Mouse (Mus musculus) kidney, adult 8-10 months (tissue): ENCODE data around the gene Jkamp.
"Not testable (repeated sequence)": the region's sequence is repeated elsewhere in the genome, so short reads cannot be mapped to it uniquely, and the experiment has no call there.

Experiments
- DNase-seq, 2 experiments: peaks; one replicate each; pipeline ENCODE4 v3.0.0; 2022

Gene Jkamp

DNA sequence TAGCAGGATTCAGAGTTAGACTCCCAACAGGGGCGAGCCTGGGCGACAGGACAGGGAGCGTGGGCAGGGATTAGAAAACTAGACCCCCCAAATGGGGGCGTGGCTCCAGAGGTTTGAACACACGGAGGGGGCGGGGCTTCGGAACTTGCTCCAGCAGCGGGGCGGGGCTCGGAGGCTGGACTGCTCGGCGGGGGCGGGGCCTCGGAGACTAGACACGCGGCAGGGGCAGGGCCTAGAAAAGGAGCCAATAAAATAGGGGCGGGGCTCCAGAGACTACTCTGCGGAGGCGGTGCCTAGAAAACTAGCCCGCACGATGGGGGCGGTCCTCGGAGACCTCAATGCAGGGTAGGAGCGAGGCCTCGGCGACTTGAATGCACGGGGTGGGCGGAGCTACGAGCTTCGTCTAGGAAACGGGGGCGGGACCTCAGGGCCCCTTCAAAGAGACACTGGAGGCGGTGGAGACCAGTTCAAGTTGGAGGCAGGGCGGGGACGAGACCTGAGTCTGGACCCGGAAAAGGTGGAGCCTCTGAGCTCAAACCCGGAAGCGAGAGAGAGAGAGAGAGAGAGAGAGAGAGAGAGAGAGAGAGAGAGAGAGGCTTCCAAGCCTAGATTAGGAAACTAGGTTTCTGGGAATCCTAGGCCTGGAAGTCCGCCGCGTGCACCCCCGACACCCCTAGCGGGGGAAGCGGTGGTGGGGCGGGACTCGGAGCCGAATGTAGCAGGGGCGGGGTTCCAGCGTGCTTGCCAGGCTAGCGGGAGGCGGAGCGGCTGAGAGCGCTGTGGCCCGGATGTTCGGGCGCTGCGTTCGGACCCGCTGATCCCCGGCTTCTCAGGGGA, at the start of gene Jkamp, which contains the start of gene L3hypdh:
TSS of gene Jkamp (plus strand) at position 261 of the 837 bp plus-strand sequence.
TSS of gene L3hypdh (minus strand) at position 111 of the 837 bp plus-strand sequence.
- DNase-seq: peak; percentile 100

DNA sequence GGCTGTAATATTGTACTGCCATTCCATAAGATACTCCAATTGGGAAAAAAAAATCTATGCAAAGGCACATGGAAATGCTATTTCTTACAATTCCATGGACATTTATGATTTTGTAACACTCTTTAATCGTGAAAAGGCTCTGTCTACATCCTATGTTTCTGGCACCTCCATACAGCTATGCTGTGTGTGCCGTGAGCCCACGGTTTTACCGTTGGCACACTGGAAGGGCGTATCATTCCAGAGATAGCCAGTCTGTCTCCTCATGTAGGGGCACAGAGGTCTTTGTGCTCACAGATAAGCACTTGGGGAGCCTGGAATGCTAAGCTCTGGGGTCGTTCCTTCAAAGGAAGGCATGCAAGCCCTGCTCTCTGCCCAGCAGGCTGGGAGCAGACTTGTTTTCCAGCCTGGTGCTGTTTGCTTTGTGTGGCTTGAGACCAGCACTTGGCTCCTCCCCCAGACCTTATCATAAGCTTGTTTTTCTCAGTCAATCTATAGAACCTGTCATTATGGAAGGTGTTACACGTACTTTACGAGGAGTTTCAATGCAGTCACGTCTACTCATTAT, 49.2 kb upstream of the Jkamp start:
- DNase-seq: no peak

DNA sequence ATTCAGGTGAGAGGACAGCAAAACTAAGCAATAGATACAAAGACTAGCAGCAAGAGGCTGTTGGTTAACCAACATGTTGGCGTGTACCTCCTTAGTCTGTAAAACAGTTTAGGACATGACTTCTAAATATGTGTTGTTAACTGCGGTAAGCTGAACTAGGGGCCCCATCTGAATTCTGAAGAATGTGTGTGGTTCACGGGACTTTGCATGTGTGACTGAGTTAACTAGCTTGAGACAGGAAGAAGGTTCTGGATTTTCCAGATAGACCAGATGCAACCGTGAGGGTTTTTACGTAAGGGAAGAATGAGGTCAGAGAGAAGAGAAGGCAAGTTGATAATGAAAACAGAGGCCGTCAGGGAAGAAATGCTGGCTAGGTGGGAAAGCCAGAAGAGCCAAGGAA, 48.3 kb upstream of the Jkamp start:
- no peak for DNase-seq

DNA sequence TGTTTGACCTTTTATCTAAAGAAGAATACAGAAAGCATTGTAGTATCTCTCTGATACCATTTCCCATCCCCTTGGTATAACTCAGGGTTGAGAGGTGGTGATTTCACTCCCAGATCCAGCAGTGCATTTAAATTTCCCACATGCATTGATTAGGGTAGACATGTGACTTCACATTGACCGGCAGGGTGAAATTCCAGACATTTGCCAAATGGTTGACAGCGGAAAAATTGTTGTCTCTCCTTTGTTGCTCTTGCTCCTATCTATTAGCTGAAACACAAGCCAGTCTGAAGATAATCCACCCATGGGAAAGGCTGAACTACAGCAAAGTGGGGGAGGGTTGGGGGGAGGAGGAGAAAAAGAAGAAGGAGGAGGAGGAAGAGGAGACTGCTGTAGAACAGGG, 46.5 kb upstream of the Jkamp start:
- no peak for DNase-seq

DNA sequence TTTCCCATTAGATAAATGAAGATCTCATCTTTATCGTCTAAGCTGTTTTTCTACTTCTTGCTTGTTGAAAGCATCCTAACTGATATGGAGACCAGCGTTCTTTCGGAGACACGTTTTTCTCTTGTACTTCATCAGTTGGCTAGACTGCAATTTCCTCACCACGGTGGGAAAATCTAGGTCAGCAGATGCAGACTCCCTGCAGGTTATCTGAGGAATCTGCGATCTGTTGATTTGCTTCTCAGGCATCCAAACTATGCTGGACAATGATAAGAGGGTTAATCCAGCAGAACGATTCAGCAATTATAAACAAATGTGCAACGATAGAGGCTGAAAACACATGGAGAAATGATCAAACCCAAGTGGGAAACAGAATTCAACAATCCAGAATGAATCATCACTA, 45.9 kb upstream of the Jkamp start:
- DNase-seq: no peak

DNA sequence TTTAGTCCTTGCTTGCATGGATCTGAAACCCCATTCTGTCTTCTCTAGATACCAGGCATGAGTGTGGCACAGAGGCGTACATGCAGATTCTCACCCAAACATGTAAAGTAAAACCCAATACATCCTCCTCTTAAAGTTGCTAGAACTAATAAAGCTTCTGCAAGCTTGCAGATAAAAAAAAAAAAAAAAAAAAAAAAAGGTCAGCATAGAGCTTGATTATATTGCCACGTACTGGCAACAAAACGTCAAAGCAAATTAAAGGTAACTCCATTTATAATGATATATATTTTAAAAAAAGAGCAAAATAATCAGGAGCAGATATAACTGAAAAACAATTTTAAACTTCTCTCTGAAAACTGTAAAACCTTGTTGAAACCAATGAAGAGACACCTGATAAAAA, 44.2 kb upstream of the Jkamp start:
- DNase-seq: no peak

DNA sequence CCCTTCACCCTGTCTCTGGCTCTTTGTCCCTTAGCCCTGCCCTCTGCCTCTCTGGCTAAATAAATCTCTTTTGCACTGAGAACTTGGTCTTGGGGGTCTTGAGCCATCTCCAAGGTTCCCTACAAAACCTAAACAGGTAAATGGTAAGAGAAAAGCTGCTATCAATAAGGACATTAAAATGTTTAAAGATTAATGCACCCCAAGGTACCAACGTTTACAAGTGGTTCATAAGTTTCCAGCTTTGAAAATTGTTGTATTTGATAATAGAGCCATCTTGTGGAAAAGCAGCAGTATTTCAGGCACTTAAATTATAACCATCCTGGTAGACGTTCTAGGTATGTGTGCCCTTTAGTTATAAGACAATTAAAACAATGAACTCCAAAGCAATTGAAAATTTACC, 37.9 kb upstream of the Jkamp start:
- no peak for DNase-seq

DNA sequence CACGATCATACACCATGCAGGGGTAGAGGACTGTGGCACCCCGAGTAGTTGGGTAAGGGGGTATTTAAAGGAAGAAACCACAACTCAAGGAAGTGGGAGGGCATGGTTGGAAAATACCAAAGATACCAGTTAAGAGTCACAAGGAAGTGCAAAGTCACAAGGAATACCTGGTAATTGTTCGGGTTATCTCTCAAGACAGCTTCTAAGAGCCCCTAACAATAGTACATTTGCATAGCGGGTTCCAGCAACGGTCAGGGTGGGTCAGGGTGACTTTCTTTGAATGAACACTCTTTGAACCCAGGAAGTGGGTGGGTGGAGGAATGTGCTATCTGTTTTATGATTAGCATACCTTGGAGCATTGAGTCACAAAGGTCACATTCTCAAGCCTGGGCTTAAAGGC, 35.2 kb upstream of the Jkamp start:
- DNase-seq: not testable (repeated sequence)

DNA sequence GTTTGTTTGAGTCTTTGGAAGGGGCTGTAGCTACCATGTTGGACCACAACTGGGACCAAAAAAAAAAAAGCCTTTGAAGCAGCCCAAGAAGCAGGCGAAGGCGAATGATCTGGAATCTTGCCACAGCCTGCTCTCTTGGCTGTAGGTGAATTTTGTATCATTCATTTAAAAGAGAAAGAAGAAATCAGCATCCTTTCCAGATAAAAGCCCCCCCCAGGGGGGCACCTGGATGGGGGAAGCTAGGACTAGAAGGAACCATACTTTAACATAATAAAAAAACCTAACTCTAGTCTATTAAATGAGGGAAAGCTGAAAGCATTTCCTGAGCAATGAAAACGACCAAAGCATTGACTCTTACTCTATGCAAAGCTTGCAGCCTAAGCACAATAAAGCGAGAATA, 34.6 kb upstream of the Jkamp start:
- no peak for DNase-seq

DNA sequence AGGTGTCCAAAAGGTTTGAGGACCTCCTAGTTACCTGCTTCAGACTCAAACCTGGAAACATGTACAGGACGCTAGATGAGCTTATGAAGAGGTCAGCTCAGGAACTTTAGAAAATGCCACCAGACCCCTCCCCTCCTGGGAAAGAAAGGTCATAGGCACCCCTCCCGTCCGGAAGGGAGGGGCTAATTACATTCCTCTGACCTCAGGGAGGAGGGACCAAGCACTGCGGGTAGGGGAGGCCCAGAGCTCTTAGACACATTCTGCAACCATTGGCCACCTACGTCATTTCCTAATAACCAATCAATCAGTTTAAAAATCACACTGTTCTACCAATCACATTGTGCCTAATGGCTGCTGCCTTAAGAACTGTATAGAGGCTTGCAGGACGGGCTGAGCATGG, 32.8 kb upstream of the Jkamp start:
- DNase-seq: no peak

DNA sequence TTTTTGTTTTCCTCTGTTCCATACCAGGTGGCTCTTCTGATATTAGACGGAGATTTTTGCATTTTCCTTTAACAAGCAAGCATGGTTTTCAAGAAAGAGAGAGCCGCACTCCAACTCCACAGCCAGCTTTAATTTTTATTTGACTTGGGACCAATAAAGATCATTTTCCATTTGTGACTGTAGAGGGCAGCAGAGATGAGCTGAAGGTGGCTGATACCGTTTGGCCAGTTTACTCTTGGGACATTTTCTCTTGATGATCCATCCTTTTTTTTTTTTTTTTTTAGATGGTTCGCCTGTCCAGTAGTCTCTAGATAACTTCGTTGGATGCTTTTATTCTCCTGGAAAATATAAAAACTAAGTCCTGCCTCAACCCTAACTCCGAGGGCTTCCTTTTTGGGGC, 32.1 kb upstream of the Jkamp start:
- no peak for DNase-seq

DNA sequence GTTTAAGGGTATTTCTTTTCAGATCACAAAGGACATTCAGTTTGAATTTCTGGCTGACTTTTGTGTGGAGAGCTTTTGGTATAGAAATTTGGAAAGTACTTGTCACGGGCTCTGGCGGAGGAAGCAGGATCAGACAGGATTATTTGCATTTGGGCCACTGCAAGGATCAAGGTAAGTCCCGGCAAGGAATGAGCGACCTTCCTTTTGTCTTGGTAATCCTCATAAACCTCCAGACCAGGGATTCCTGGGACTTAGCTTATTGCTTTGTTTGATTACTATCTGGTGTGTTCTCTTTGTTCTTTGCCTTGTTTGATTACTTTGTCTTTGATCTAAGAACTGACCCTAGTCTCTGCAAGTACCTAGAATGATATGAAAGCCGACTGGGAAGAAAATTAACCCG, 31.5 kb upstream of the Jkamp start:
- no peak for DNase-seq

DNA sequence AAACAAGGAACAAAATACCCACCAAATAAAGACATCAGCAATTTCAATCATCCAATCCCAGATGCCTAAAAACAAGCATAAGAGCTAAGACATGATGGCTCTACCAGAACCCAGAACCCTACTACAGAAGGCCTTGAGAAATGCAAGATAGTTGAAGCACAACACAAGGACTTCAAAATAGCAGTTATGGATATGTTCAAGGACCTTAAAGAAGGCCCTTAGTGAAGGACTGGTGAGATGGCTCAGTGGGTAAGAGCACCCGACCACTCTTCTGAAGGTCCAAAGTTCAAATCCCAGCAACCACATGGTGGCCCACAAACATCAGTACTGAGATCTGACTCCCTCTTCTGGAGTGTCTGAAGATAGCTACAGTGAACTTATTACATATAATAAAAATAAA, 27.6 kb upstream of the Jkamp start:
- no peak for DNase-seq

DNA sequence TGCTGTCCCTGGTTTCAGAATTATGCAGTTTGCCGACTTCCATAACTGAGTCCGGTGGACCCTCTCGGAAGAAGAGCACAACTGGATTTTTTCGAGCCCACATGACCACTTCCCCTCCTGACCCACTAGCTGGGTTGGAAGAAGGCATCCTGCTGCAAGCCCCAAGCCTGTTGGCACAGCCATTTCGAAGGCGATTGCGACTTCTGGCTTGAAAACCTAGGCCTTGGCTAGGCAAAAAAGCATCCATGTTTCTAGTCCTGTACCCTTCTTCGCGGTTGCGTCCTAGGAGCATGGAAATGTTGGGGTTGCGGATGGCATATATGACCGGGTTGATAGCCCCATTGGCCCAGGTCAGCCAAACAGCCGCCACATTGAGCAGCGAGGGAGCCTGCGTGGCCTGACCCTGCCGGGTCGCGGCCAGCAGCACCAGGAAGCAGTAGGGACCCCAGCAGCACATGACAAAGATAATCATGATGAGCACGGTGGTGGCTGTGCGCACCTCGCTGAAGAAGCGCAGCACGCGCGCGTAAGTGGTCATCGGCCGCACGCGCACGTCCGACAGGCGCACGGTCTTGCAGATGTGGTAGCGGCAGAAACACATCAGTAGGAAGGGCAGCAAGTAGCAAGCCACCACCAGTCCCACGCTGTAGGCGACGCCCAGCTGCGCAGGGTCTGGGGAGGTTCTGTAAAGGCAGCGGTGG, 15.6 kb upstream of the Jkamp start:
- DNase-seq: no peak

DNA sequence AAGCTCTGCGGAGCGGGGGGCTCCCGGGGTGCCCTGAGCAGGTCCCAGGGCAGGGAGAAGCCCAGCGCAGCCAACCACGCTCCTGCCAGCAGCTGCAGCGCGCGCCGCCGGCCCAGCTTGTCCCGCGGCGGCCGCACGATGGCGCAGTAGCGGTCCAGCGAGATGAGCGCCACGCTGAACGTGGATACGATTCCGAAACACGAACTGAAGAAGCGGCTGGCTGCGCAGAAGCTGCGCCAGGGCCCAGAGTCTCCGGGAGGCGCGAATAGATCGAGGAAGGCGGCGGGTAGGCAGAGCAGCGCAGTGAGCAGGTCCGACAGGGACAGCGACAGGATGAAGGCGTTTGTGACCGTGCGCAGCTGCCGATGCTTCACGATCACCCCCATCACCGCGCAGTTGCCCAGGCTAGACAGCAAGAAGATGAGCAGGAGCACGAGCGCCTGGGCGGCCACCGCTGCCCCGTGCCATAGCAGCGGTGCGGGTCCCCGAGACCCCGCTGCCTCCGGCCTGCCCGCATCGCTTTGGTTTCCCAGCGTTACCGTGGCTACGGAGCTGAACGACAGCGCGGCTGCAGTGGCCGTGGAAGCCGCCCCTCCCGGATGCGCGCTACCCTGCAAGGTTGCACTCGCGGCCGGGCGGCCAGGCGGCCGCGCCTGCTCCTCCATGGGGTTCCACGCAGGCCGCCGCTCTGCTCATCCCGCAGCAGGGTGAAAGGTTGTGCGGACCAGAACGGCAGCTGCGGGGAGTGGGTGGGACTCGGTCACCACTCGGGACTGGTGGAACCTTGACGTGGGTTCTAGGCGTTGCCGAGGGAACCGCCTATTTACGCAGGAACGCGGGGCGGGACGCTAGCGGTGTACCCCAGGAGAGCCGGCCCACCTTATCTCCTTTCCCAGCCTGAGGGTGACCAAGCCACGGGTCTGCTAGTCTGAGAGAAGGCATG, 14.8 kb upstream of the Jkamp start, which contains the start of gene Gpr135:
TSS of gene Gpr135 (minus strand) at position 799 of the 943 bp plus-strand sequence.
- peak; percentile 57 to 81 for DNase-seq

DNA sequence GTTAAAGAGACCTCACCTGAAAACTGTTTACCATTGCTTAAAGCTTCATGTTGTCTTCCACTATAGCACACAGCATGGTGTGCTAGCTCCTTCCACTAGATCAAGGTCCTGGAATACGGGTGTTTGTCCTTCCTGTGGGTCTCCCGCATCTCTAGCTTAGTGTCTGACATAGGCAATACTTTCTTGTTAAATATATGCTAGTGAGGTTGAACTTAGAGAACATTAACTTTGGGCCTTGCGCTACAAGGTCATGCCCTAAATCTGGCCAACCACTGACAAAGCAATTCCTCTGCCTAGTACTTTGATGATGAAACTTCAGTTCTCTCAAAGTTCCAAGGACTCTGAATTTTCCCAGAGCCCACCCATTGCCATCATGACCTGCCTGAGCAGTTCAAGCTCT, 7.1 kb upstream of the Jkamp start:
- peak; percentile 38 to 67 for DNase-seq

DNA sequence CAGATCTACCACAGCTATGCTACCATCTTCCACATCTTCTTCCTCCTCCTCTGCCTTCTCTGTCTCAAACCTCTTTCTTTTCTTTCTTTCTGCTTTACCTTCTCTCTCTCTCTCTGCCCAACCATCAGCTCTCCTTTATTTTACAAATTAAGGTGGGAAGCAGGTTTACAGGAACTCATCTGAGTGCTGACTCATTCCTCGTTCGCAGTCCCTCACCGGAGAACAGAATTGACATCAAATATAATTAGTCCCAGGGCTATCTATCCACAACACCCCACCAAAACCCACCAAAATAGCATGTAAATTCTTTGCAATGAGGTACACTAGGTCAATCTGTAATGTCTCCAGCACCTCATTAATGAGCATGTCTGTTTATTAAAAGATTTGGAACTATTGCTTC, 3.4 kb upstream of the Jkamp start:
- DNase-seq: no peak

DNA sequence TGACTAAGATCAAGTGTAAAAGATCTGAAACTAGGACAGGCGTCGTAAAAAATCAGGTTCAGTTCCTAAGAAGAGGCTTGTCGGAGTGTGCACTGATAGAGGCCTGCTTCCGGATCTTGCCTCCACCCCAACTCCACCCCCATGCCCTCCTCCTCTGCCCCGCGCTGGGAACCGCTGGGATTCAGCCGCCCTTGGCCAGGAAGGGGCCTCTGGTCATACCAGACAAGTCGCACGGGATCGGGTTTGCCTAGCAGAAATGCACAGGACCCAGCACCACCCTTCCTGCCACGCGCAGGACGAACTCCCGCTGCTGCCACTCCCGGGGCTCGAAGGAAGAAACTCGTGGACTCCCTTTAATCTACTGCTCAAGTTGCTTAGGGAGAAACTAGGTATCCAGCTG, 3.0 kb upstream of the Jkamp start:
- DNase-seq: peak in 1 of 2 experiments; percentile 32

DNA sequence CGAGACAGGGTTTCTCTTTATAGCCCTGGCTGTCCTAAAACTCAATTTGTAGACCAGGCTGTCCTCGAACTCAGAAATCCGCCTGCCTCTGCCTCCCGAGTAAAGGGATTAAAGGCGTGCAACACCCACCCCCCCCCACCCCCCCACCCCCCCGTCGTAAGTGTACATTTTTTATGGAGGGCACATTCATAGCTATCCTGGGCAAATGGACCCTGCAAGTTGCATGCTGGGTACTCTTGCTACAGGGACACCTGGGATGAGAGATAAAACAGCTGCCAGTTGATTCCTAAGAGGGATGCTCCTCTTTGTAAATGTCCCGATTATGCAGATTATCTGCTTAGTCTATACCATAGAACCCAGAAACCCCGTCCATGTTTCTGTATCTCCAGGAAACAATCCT, 2.1 kb upstream of the Jkamp start:
- no peak for DNase-seq

DNA sequence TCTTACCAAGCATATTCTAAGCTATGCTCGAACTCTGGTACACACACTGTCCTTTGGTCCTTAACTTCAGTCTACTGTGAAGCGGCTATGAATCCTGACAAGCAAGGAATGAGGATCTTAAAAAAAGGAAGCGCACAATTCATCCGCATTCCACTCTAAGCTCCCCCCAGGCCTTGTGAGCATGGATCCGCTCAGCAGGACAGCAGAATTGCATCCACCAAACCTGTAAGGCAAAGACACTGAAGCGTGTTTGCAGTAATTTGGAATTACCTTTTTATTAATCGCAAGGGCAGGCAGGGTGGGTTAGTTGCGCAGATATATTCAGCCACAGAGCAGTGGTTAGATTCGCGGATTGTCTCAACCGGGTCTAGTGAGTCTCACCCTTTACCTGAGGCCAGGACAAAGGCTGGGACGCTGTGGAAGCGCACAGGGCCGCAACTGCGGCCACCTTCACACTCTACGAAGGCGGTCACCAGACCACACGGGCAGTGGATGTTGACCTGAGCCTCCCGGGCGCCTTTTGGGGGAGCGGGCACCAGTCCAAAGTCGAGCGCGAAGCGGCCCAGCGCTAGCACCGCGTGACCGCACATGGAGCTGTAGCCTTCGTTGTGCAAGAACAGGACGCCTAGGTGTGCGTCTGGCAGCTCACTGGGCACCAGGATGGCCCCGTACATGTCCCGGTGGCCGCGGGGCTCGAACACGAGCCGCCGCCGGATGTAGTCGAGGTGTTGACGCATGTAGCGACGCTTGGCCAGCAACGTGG, 947 bp upstream of the Jkamp start:
- peak; percentile 88 to 89 for DNase-seq

DNA sequence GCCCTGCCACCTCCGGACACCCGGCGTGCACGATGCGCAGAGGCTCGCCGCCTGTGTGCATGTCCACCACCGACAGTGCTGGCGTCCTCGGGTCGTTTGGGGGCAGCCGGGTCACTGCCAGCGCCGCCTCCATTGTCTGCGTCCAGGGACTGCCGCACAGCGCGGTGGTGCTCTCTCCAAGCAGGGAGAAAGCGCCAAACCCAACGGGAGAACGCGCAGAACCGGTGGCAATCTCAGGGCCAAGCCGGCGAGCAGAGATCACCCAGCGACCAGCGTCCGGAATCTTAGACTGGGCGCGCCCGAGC, 413 bp upstream of the Jkamp start:
- DNase-seq: no peak

DNA sequence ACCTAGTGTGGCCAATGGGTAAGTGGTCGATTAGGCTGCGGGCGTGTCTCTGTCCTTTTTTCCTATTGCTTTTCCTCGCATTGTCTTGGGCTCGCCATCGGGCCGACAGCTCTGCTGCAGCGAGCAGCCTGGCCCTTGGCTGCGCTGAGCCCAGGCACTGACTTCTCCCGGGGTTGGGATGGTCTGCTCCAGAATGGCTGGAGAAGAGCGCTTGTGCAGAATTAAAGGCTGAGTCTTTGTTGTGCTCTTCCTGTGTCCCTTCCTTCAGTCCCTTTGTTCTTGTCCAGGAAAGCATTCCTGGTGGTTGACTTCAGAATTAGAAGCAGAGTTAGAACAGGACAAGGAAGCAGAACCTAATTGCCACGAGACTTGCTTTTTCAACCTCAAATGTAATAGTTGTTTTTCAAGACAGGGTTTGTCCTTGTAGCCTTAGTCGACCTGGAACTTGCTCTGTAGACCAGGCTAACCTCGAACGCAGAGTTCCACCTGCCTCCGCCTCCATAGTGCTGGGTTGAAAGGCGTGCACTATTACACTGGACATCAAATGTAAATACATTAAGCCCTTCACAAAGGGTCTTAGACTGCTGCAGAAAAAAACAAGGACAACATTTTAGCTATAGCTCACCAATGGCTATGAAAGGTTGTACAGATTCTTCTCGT, 907 bp downstream of the Jkamp start:
- DNase-seq: peak in 1 of 2 experiments; percentile 28
